8 mouse cellular contexts compared by ENCODE assay signal in genomic region chr12:71831258-71832087, GRCm38 (mm10). TPM values are rescaled to one million over a fixed set of nuclear protein-coding genes. Genes with fewer than 3 reads are reported as not detected.
DNase-seq lines count a peak whose midpoint lies in the region; ATAC-seq and TF ChIP-seq lines count a peak whose summit lies in the region.

No protein-coding gene starts in this region.

- peak overlapping the region; percentile 94 for H3K27ac ChIP-seq in embryonic facial prominence, embryonic 15.5 days (replicated peaks)
- H3K27ac ChIP-seq in heart, embryonic 14.5 days (replicated peaks in 1 of 2; ENCODE audit: control insufficient read depth in 1 of 2, insufficient read depth in 1 of 2, low read depth in 2 of 2, low read length in 2 of 2): peak overlapping the region; percentile 93 to 97
- peak overlapping the region; percentile 95 for H3K27ac ChIP-seq in left cerebral cortex, adult 2 months
- H3K27ac ChIP-seq in midbrain, embryonic 11.5 days (ENCODE audit: low read depth, low read length): peak overlapping the region; percentile 89

- peak; percentile 23; the same call in 1 of the 2 replicates for ATAC-seq in cerebellum, adult (ENCODE audit: insufficient number of reproducible peaks, low FRiP score, low TSS enrichment)
- ATAC-seq in embryonic facial prominence, embryonic 15.5 days (ENCODE audit: insufficient number of reproducible peaks, low FRiP score, low TSS enrichment, low read depth): peak; percentile 26; the same call in 1 of the 2 replicates
- peak; percentile 7; the same call in 1 of the 2 replicates for ATAC-seq in heart, embryonic 14.5 days (ENCODE audit: insufficient number of reproducible peaks, insufficient read depth, low FRiP score, low read depth)
- no peak; the same call in none of the 2 replicates for ATAC-seq in midbrain, embryonic 11.5 days (ENCODE audit: low FRiP score)

- TF ChIP-seq CTCF in left cerebral cortex, adult 2 months (IDR thresholded peaks at IDR 0.05): peak; percentile 0; the same call in 1 of the 2 replicates

- peaks cover 36% of the 10 kb centered on the region for H3K4me1 ChIP-seq in embryonic facial prominence, embryonic 15.5 days
- peaks cover 6 to 39% of the 10 kb centered on the region in 2 experiments for H3K4me1 ChIP-seq in heart, embryonic 14.5 days (ENCODE audit: control insufficient read depth in 2 of 2, insufficient read depth in 2 of 2, low read length in 2 of 2)
- H3K4me1 ChIP-seq in midbrain, embryonic 11.5 days (ENCODE audit: control insufficient read depth, insufficient read depth, low read length): peaks cover 13% of the 10 kb centered on the region

- no peak for DNase-seq in cerebellum, postnatal 14 days
- DNase-seq in adipocyte (ENCODE audit: low spot score): peak; percentile 46
- DNase-seq in left cerebral cortex, adult 2 months (ENCODE audit: extremely low spot score in 1 of 2, low spot score in 2 of 2): peak; percentile 49 to 60
- peak; percentile 94 for DNase-seq in midbrain, embryonic 11.5 days (ENCODE audit: low spot score, missing footprints)
- peak; percentile 25 to 29 for DNase-seq in spleen, postnatal 14 days (ENCODE audit: low spot score in 2 of 2)

- intact Hi-C loops in left cerebral cortex, adult 2 months (cut with DNase I): loop anchor here (5.0 kb wide), 4 partner anchors 36 to 151 kb away; no protein-coding TSS in a partner anchor

- H3K9me3 ChIP-seq in embryonic facial prominence, embryonic 15.5 days (replicated peaks): no peaks in the 10 kb centered on the region
- no peaks in the 10 kb centered on the region for H3K9me3 ChIP-seq in heart, embryonic 14.5 days (ENCODE audit: control insufficient read depth, low read length)
- H3K9me3 ChIP-seq in midbrain, embryonic 11.5 days (ENCODE audit: control insufficient read depth, low read length): no peaks in the 10 kb centered on the region

- peak overlapping the region; percentile 94 for H3K4me3 ChIP-seq in embryonic facial prominence, embryonic 15.5 days (replicated peaks)
- H3K4me3 ChIP-seq in heart, embryonic 14.5 days (ENCODE audit: control insufficient read depth in 1 of 2, insufficient read depth in 1 of 2, low read depth in 1 of 2, low read length in 2 of 2): peak overlapping the region; percentile 84 to 98
- peak overlapping the region; percentile 98 for H3K4me3 ChIP-seq in left cerebral cortex, adult 2 months
- H3K4me3 ChIP-seq in midbrain, embryonic 11.5 days (ENCODE audit: low read depth, low read length): peak overlapping the region; percentile 73

- H3K9ac ChIP-seq in embryonic facial prominence, embryonic 15.5 days: peak overlapping the region; percentile 78
- H3K9ac ChIP-seq in heart, embryonic 14.5 days (ENCODE audit: low read length): peak overlapping the region; percentile 97
- peak overlapping the region; percentile 93 for H3K9ac ChIP-seq in midbrain, embryonic 11.5 days (ENCODE audit: low read length)

- H3K36me3 ChIP-seq in embryonic facial prominence, embryonic 15.5 days: no peaks in the 10 kb centered on the region
- H3K36me3 ChIP-seq in heart, embryonic 14.5 days (ENCODE audit: control insufficient read depth, insufficient read depth, low read length): no peaks in the 10 kb centered on the region
- no peaks in the 10 kb centered on the region for H3K36me3 ChIP-seq in midbrain, embryonic 11.5 days (ENCODE audit: control insufficient read depth, insufficient read depth, low read length)

- H3K4me2 ChIP-seq in embryonic facial prominence, embryonic 15.5 days (replicated peaks): peak overlapping the region; percentile 80
- peak overlapping the region; percentile 84 for H3K4me2 ChIP-seq in heart, embryonic 14.5 days (ENCODE audit: low read length)
- H3K4me2 ChIP-seq in midbrain, embryonic 11.5 days: peak overlapping the region; percentile 98

- no peaks in the 10 kb centered on the region for H3K27me3 ChIP-seq in embryonic facial prominence, embryonic 15.5 days
- no peaks in the 10 kb centered on the region for H3K27me3 ChIP-seq in heart, embryonic 14.5 days (ENCODE audit: control insufficient read depth, insufficient read depth, low read length)
- H3K27me3 ChIP-seq in midbrain, embryonic 11.5 days (ENCODE audit: control insufficient read depth, insufficient read depth, low read length): no peaks in the 10 kb centered on the region

- under 1% methylated on average over 59 of the region's 59 CpGs for WGBS in embryonic facial prominence, embryonic 15.5 days
- 0% methylated on average over 55 of the region's 59 CpGs for WGBS in heart, embryonic 14.5 days
- WGBS in midbrain, embryonic 11.5 days: under 1% methylated on average over 59 of the region's 59 CpGs

RNA-seq across cellular contexts. Expression of gene Daam1, which starts 0.6 kb away (rescaled TPM):
- polyA plus RNA-seq in embryonic facial prominence, embryonic 15.5 days (2015; fragmentation: Nextera tagmentation; extraction: Ambion mirVana): 11.7 TPM in 2 replicates
- polyA plus RNA-seq in heart, embryonic 14.5 days (2014; fragmentation: Nextera tagmentation; extraction: Ambion mirVana): 28.9 and 33.3 TPM in 2 replicates
- total RNA-seq in left cerebral cortex, adult 2 months (2021): 10 to 100 TPM; 48.0 to 55.0 TPM
- 19.9 and 22.5 TPM in 2 replicates for polyA plus RNA-seq in midbrain, embryonic 11.5 days (2014; fragmentation: Nextera tagmentation; extraction: Ambion mirVana)

Comparison
In these comparisons a context has a peak if more than half of its experiments do, and no peak if none do; other contexts are left out.
1. DNase-seq: peak in adipocyte (single experiment), left cerebral cortex, adult 2 months (2 of 2), midbrain, embryonic 11.5 days (single experiment) and spleen, postnatal 14 days (2 of 2); none in cerebellum, postnatal 14 days (0 of 2).
2. Peak in every context shown above with its lines, with median percentiles within 50 percentile points of each other: H3K27ac ChIP-seq, H3K4me2 ChIP-seq, H3K4me3 ChIP-seq and H3K9ac ChIP-seq.